Mouse (Mus musculus): ENCODE measurements around the gene Mmp9.

Gene Mmp9

DNA sequence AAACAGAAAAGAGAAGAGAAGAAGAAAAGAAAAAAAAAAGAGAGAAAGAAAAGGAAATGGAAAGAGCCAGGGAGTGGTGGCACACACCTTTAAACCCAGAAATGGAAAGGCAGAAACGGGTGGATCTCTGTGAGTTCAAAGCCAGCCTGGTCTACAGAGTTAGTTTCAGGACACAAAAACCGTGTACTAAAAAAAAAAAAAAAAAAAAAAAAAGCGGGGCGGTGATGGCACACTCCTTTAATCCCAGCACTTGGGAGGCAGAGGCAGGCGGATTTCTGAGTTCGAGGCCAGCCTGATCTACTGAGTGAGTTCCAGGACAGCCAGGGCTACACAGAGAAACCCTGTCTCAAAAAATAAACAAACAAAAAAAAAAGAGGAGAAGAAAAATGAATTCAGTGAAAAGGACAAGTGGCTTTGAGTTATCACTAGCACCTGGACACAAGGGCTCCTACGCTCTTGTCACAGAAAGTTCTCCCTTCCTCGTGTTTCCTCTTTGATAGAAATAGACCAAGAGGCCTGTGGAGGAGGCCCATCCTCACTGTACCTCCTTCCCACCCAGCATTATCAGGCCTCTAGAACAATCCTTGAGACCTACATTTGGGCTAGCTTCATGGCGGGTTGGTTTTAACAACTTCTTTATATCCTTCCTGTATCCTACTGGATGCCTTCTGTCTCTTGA, 27.7 kb upstream of the Mmp9 start:
- no peak for DNase-seq

GRCm38 (mm10) chr2:164913428-164913786, 27.2 kb upstream of the Mmp9 start:
- DNase-seq, result peak; percentile 57

GRCm38 (mm10) chr2:164916820-164917219, 23.8 kb upstream of the Mmp9 start:
- DNase-seq, result no peak

DNA sequence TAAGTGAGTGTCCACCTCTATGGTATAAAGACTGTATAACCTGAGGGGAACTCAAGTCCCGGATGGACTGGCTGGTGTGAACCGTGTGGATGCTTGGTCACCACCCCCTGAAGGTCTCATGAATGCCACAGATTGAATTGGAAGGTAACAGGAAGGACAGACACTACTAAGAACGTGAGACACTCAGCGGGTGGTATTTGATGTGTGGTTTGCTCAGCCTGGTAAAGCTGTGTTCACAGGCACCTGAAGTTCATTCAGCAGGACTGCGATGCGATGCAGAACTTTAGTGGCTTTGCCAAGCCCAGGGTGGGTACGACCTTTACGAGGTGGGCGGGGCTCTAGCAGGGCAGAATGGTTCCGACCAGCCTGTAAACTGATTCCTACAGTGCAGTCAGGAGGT, 23.2 kb upstream of the Mmp9 start:
- DNase-seq, result no peak

GRCm38 (mm10) chr2:164918325-164918724, 22.3 kb upstream of the Mmp9 start:
- no peak for DNase-seq

- no peak for DNase-seq
These were observed 18.6 kb upstream of the Mmp9 start for GRCm38 (mm10) chr2:164921984-164922383.

- DNase-seq, result no peak
These were observed 17.3 kb upstream of the Mmp9 start for GRCm38 (mm10) chr2:164923291-164923690.

DNA sequence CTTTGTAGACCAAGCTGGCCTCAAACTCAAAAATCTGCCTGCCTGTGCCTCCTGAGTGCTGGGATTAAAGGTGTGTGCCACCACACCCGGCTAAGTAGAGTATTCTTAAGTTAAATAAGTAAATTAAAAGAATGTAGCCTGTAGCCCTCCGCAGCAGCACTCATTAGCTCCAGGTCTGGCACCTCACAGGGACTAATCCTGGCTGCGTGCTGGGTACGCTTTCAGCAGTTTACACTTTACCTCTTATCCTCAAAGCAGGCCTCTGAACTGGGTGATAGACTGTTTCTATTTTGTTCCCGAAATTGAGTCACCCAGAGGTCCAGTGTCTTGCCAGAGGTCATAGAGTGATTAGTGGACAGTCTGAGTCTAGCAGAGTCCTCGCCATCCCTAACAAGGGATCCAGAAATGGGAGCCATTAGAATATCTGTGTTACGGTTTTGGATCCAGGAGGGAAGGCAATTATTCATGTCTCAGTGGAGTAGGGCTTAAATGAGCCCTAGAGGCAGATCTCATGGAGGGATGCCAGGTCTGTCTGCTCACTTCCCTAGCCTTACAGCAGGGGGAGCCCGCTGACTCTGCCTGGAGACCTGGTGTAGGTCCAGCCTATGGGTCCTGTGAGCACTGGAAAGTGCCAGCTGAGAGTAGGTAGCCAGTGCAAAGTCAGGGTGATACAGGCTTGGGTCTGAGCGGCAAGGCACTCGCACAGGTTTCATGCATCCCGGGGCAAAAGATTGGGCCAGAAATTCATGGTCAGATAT, 16.3 kb upstream of the Mmp9 start:
- DNase-seq, result peak; percentile 92

- DNase-seq, result no peak
These were observed 9.6 kb upstream of the Mmp9 start for GRCm38 (mm10) chr2:164930706-164931581.

GRCm38 (mm10) chr2:164933534-164933933, 7.0 kb upstream of the Mmp9 start:
- no peak for DNase-seq

DNA sequence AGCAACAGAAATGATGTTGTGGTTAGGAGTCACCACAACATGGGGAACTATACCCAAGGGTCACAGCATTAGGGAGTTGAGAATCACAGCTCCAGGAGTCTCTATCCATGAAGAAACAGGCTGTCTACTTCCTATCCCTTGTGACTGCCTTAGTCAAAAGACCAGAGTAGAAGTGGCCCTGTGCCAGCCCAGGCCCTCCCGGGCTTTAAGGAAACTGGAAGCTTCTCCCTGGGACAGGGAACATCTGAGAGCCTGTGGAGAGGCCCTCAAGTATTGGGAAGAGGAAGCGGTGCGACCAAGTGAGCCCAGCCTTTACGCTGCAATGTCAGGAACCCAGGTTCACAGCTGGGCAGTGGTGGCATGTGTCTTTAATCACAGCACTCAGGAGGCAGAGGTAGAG, 4.6 kb upstream of the Mmp9 start:
- peak; percentile 26 for DNase-seq

DNA sequence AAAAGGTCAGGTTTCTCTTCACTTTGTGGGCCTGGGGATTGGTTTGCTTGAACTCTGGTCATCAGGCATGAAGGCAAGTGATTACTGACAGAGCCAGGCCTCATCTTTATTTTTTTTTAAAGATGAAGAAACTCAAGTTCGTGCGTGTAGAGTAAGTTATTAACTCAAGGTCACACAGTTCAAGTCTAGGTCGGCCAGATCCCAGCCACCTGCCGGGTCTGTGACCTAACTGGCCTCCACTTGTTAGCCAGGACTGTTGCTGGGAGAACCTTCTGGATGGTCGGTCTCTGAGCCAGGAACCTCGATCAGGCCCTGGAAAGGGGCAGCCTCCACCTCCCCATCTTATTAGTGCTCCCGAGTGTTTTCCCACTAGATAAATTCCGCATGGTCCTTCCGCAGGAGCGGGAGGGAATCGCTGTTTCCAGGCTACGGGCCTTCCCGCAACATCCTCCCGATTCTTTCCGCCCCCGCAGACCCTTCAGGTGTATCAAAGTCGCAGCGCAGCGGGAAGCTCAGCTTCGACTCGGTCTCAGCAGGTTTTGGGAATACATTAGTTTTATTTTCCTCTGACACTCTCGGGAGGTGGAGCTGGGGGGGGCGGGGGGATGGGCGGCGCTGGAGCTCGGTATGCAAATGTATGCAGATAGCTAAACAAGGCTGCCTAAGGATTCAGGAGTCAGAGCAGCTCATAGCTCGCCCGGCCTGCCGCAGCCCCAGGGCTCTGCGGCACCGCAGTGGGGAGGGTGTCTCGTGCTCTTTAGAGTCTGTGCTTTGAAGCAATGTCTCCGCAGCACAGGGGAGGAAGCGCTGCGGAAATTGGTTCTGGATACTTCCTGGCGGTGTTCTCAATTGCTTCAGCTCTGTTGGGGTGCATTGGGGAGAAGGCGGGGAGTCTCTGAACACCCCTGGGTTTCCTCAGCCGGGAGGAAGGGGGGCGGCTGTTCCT, 2.2 kb upstream of the Mmp9 start:
- peak; percentile 19 for DNase-seq

- DNase-seq, result no peak
These were observed 1.5 kb upstream of the Mmp9 start for GRCm38 (mm10) chr2:164939106-164939505.

DNA sequence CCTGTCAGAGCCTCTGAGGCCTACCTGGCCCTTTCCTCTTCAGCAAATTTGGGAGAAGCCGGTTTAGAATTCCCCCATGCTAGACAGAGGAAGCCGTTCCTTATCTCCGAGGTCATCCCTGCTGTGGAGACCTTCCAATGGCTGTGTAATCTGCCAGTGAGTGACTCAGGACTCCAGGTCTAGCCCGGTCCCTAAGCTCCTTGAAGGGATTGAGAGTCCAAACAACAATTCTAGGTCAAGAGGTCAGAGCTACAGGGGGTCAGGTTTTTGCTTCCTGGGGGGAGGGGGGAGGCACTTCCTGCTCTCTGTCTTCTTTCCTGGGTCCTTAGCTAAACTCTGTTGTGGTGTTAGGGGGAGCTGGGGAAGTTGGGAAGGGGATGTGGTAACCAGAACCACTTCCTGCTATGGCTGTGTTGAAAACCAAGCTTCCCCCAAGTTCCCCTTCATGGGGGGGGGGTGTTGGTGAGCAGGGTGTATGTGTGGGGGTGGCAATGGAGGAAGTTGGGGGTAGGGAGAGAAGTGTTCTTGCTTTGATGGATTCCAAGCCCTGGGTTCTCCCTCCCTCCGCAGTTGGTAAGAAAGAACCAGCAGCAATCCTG, 2.2 kb downstream of the Mmp9 start:
- DNase-seq, result peak; percentile 21

GRCm38 (mm10) chr2:164947506-164947905, 6.9 kb downstream of the Mmp9 start:
- DNase-seq, result no peak

DNA sequence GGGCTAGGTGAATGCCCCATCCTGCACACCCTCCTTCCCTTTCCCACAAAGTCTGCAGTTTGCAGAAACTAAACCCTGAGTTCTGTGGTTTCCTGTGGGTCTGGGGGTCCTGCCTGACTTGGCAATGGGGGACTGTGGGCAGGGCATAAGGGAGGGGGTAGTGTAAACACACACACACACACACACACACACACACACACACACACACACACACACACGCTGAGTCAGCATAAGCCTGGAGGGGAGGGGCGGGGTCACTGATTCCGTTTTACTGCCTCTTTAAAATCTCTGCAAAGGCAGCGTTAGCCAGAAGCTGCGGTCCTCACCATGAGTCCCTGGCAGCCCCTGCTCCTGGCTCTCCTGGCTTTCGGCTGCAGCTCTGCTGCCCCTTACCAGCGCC, 7.3 kb downstream of the Mmp9 start:
- DNase-seq, result no peak

GRCm38 (mm10) chr2:164948962-164949361, 8.4 kb downstream of the Mmp9 start:
- DNase-seq, result no peak

DNA sequence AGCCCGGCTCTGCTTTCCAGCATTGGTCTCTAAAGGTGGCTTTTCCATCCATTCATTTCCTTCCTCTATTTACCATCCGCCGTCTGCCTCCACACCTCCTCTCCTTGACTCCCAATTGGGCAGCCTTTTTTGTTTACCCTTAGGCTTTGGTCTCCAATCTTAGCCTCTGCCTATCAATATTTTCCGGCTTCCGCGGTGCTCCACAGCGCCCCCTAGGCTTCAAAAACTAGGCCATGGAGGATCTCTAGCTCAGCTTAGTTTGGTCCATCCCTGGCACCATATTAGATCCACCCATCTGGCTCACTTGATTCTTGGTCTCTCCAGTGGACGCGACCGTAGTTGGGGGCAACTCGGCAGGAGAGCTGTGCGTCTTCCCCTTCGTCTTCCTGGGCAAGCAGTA, 9.9 kb downstream of the Mmp9 start:
- no peak for DNase-seq

DNA sequence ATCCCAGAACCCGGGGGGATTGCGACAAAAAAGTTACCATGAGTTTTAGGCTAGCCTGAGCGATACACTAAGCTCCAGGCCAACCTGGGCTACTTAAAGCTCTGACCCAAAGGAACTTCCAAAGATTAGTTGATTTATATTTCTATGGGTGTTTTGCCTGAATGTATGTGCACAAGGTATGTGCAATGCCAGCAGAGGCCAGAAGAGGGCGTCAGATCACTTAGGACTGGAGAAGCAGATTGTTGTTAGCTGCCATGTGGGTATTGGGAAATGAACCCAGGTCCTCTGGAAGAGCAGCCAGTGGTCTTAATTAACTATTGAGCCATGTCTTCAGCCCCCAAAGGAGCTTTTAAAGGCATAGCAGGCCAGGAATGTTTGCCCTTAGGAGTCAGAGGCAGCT, 11.2 kb downstream of the Mmp9 start:
- no peak for DNase-seq

GRCm38 (mm10) chr2:164952448-164952847, 11.9 kb downstream of the Mmp9 start:
- no peak for DNase-seq

DNA sequence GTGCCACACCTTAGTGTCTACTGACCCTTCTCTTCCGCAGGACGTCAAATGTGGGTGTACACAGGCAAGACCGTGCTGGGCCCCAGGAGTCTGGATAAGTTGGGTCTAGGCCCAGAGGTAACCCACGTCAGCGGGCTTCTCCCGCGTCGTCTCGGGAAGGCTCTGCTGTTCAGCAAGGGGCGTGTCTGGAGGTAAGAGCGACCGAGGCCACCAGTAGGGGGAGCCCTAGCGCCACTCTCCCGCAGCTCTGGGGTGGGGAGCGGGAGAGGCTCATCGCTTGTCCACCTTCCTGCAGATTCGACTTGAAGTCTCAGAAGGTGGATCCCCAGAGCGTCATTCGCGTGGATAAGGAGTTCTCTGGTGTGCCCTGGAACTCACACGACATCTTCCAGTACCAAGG, 12.6 kb downstream of the Mmp9 start:
- DNase-seq, result peak; percentile 86

- DNase-seq, result no peak
These were observed 15.1 kb downstream of the Mmp9 start for GRCm38 (mm10) chr2:164955725-164956124.

Data from lung, postnatal 14 days (tissue).